8 mouse cellular contexts compared by ENCODE assay signal in the genomic region with DNA sequence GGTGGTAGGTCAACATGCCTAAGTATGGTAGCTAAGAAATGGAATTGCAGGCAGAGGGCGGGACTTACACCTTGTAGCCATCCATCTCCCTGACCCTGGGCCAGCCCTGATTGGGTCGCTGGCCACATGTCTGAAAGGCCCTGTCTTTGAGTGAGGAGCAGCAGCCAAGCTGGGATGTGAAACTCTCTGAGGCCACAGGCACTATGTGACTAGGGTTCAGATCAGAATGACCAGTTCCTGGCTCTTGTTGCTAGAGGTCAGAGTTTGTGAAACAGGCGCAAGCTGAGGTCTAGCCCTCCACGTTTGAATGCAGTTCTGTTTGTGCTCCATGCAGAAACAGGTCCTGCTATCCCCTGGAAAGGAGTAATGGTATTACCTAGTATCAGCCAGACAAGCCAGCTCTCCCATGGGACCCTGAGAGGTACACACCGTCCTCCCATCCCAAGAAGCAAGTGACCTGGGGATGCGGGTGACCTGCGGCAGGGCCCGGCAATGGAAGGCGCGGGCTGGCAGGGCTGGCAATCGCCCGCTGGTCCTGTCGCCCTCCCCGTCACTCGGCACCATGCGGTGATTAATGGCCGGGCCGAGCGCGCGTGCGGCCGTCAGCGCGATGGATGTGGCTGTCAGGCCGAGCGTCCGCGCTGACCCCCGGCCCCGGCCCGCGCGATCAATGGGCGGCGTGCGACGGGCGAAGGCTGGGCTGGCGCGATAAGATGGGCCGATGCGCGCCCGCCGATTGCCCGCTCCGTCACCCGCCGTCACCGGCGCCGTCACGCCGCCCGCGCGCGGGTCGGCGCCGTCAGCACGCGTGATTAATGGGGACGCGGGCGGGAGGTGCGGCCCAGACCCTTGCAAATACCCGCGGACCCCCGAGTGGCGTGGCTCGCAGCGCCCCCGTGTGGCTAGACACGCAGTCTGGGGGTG. TPM values are rescaled to one million over a fixed set of nuclear protein-coding genes. Genes with fewer than 3 reads are reported as not detected.
A peak's percentile ranks its signal among the peaks of the same experiment; 100 is the strongest.
DNase-seq lines count a peak whose midpoint lies in the region; ATAC-seq and TF ChIP-seq lines count a peak whose summit lies in the region.

No protein-coding gene starts in this region.

- 4% methylated on average over 76 of the region's 76 CpGs for WGBS in embryonic facial prominence, embryonic 15.5 days

- H3K9ac ChIP-seq in MEL (ENCODE audit: control insufficient read depth, low read depth, low read length, poor library complexity, severe bottlenecking) = peak overlapping the region; percentile 65
- peak overlapping the region; percentile 39 for H3K9ac ChIP-seq in embryonic facial prominence, embryonic 15.5 days

- no peak for TF ChIP-seq POLR2A in MEL (IDR thresholded peaks at IDR 0.05; ENCODE audit: control insufficient read depth in 1 of 2, insufficient read depth in 1 of 2, low read depth in 1 of 2, low read length in 2 of 2, poor library complexity in 1 of 2)
- no peak for TF ChIP-seq POLR2A in brain, embryonic 14.5 days (IDR thresholded peaks at IDR 0.05; ENCODE audit: borderline replicate concordance, extremely low read depth, insufficient read depth, insufficient read length, poor library complexity, severe bottlenecking)

- no peaks in the 10 kb centered on the region for H3K9me3 ChIP-seq in MEL (replicated peaks; ENCODE audit: insufficient read depth, low read length)
- H3K9me3 ChIP-seq in embryonic facial prominence, embryonic 15.5 days (replicated peaks) = no peaks in the 10 kb centered on the region

- peak overlapping the region; percentile 97 for H3K4me2 ChIP-seq in embryonic facial prominence, embryonic 15.5 days (replicated peaks)

- no peak for TF ChIP-seq EP300 in MEL (IDR thresholded peaks at IDR 0.05; ENCODE audit: low read depth in 1 of 2, low read length in 2 of 2)

- DNase-seq in MEL (ENCODE audit: low read depth, low spot score) (peak; percentile 57), adipocyte (ENCODE audit: low spot score) (no peak)
- peak; percentile 84 for DNase-seq in brain, embryonic 14.5 days (ENCODE audit: low read depth)
- DNase-seq in heart, postnatal 14 days = peak; percentile 66 to 72
- DNase-seq in left cerebral cortex, adult 11 months (ENCODE audit: low spot score) = peak; percentile 43
- DNase-seq in lung, postnatal 25 days (ENCODE audit: low spot score) = peak; percentile 22
- DNase-seq in right cerebral cortex, adult 2 months (ENCODE audit: low spot score in 2 of 2) = peak; percentile 57 to 69

- peak; percentile 52 for TF ChIP-seq RAD21 in MEL (IDR thresholded peaks at IDR 0.05; ENCODE audit: low read depth, low read length)

- peak; percentile 41 to 89 (median 70); a peak in 5 of 6 replicates for TF ChIP-seq CTCF in MEL (IDR thresholded peaks at IDR 0.05 in 2 of 3, conservative IDR thresholded peaks at IDR 0.05 in 1 of 3; ENCODE audit: control insufficient read depth in 1 of 3, insufficient read depth in 1 of 3, low read depth in 2 of 3, low read length in 3 of 3, poor library complexity in 1 of 3, severe bottlenecking in 1 of 3)
- peak; percentile 88 for TF ChIP-seq CTCF in brain, embryonic 14.5 days (IDR thresholded peaks at IDR 0.05; ENCODE audit: borderline replicate concordance, extremely low read depth, insufficient read depth, insufficient read length)

- H3K27ac ChIP-seq in MEL (ENCODE audit: control insufficient read depth, low read depth, low read length) = peak overlapping the region; percentile 1
- H3K27ac ChIP-seq in embryonic facial prominence, embryonic 15.5 days (replicated peaks) = no peak overlapping the region

- H3K36me3 ChIP-seq in MEL (ENCODE audit: control insufficient read depth in 1 of 2, insufficient read depth in 2 of 2, low read length in 2 of 2) = peaks cover 1 to 21% of the 10 kb centered on the region in 2 experiments
- peaks cover 56% of the 10 kb centered on the region for H3K36me3 ChIP-seq in embryonic facial prominence, embryonic 15.5 days

- intact Hi-C loops in heart, postnatal 14 days (cut with DNase I) = loop anchor here (2.0 to 5.0 kb wide), 2 partner anchors 312 to 387 kb away; no protein-coding TSS in a partner anchor

- peak; percentile 49; the same call in 1 of the 2 replicates for ATAC-seq in embryonic facial prominence, embryonic 15.5 days (ENCODE audit: insufficient number of reproducible peaks, low FRiP score, low TSS enrichment, low read depth)

- H3K4me3 ChIP-seq in MEL (ENCODE audit: control insufficient read depth in 1 of 2, insufficient read depth in 1 of 2, low read depth in 2 of 2, low read length in 2 of 2) = peak overlapping the region; percentile 44 to 47
- peak overlapping the region; percentile 55 for H3K4me3 ChIP-seq in embryonic facial prominence, embryonic 15.5 days (replicated peaks)

- no peaks in the 10 kb centered on the region for H3K79me2 ChIP-seq in MEL (ENCODE audit: control insufficient read depth, insufficient read depth, low read length, poor library complexity)

- peaks cover 11 to 39% of the 10 kb centered on the region in 2 experiments for H3K4me1 ChIP-seq in MEL (ENCODE audit: control insufficient read depth in 1 of 2, insufficient read depth in 2 of 2, low read length in 2 of 2)
- H3K4me1 ChIP-seq in embryonic facial prominence, embryonic 15.5 days = peaks cover 4% of the 10 kb centered on the region; the same call in 1 of the 2 replicates

- no peaks in the 10 kb centered on the region for H3K27me3 ChIP-seq in MEL (ENCODE audit: control insufficient read depth in 1 of 2, insufficient read depth in 2 of 2, low read length in 2 of 2)
- no peaks in the 10 kb centered on the region; the same call in 1 of the 2 replicates for H3K27me3 ChIP-seq in embryonic facial prominence, embryonic 15.5 days

TF ChIP-seq in MEL, 35 proteins besides CTCF, POLR2A, EP300 and RAD21:
- TF ChIP-seq TAL1 (IDR thresholded peaks at IDR 0.05; ENCODE audit: low read length) = peak; percentile 34; the same call in 1 of the 2 replicates
- TF ChIP-seq ZMIZ1 (IDR thresholded peaks at IDR 0.05; ENCODE audit: low read depth, low read length) = no peak
- TF ChIP-seq MAZ (IDR thresholded peaks at IDR 0.05; ENCODE audit: low read depth, low read length) = 0 out of 2 replicates have a peak, but pooled peaks have one; percentile 66
- TF ChIP-seq MEF2A (IDR thresholded peaks at IDR 0.05; ENCODE audit: extremely low read depth, insufficient replicate concordance, low read depth, low read length, poor library complexity, severe bottlenecking) = no peak
- no peak for TF ChIP-seq UBTF (IDR thresholded peaks at IDR 0.05; ENCODE audit: borderline replicate concordance, insufficient read depth, low read depth, low read length)
- TF ChIP-seq ELF1 (IDR thresholded peaks at IDR 0.05; ENCODE audit: low read depth, low read length) = no peak
- TF ChIP-seq MYB (IDR thresholded peaks at IDR 0.05; ENCODE audit: low read depth, low read length) = no peak
- peak; percentile 13; the same call in 1 of the 2 replicates for TF ChIP-seq SIN3A (IDR thresholded peaks at IDR 0.05; ENCODE audit: low read length)
- TF ChIP-seq SMC3 (IDR thresholded peaks at IDR 0.05; ENCODE audit: low read depth, low read length) = peak; percentile 60

RNA-seq across cellular contexts. Expression of a gene that starts 19.0 kb away (rescaled TPM):
- 249 and 277 TPM in 2 replicates for total RNA-seq in MEL (2012; rRNA removed)
- 100 to 1,000 TPM; 111 to 161 TPM for polyA plus RNA-seq in MEL (2012; ENCODE audit: insufficient read depth in 1 of 2, insufficient read length in 2 of 2, low read depth in 1 of 2, low replicate concordance in 2 of 2, missing spikeins in 1 of 2)
- polyA plus RNA-seq in brain, embryonic 14.5 days (2012; rRNA removed) = 169 and 177 TPM in 2 replicates
- polyA plus RNA-seq in embryonic facial prominence, embryonic 15.5 days (2015; fragmentation: Nextera tagmentation; extraction: Ambion mirVana) = 278 and 279 TPM in 2 replicates
- 10 to 100 TPM; 62.0 to 64.2 TPM for total RNA-seq in heart, postnatal 14 days (2021)

RNA-seq across cellular contexts. Expression of a gene that starts 34.5 kb away (rescaled TPM):
- 232 and 240 TPM in 2 replicates for total RNA-seq in MEL (2012; rRNA removed)
- polyA plus RNA-seq in MEL (2012; ENCODE audit: insufficient read depth in 1 of 2, insufficient read length in 2 of 2, low read depth in 1 of 2, low replicate concordance in 2 of 2, missing spikeins in 1 of 2) = 100 to 1,000 TPM; 146 to 238 TPM
- polyA plus RNA-seq in brain, embryonic 14.5 days (2012; rRNA removed) = 64.3 and 73.5 TPM in 2 replicates
- polyA plus RNA-seq in embryonic facial prominence, embryonic 15.5 days (2015; fragmentation: Nextera tagmentation; extraction: Ambion mirVana) = 131 and 134 TPM in 2 replicates
- total RNA-seq in heart, postnatal 14 days (2021) = 10 to 100 TPM; 18.7 to 18.9 TPM

RNA-seq across cellular contexts. Expression of a gene that starts 53.4 kb away (rescaled TPM):
- 26.2 and 27.5 TPM in 2 replicates for total RNA-seq in MEL (2012; rRNA removed)
- 100 to 1,000 TPM in 1 of 2 experiments, 10 to 100 TPM in 1; 40.7 to 378 TPM for polyA plus RNA-seq in MEL (2012; ENCODE audit: insufficient read depth in 1 of 2, insufficient read length in 2 of 2, low read depth in 1 of 2, low replicate concordance in 2 of 2, missing spikeins in 1 of 2)
- polyA plus RNA-seq in brain, embryonic 14.5 days (2012; rRNA removed) = 20.3 and 26.6 TPM in 2 replicates
- 36.2 and 37.4 TPM in 2 replicates for polyA plus RNA-seq in embryonic facial prominence, embryonic 15.5 days (2015; fragmentation: Nextera tagmentation; extraction: Ambion mirVana)
- 1 to 10 TPM; 9.0 to 9.5 TPM for total RNA-seq in heart, postnatal 14 days (2021)
